Mouse (Mus musculus): ENCODE measurements at regions not wholly inside any gene's neighbourhood (a gene's known extent, or its start where the extent isn't known, plus 50 kb on each side); places are given as distances from the start of the nearest gene placed in this dataset.
A peak's percentile ranks its signal among the peaks of the same experiment; 100 is the strongest.
"Not testable (repeated sequence)": the region's sequence is repeated elsewhere in the genome, so short reads cannot be mapped to it uniquely, and the experiment has no call there.

GRCm38 (mm10) chr10:23733679-23734078 lies 53.4 kb downstream of the Rps12 start:
- DNase-seq (ENCODE audit: low spot score in 2 of 2): no peak

- not testable (repeated sequence) for DNase-seq (ENCODE audit: low spot score in 2 of 2)
Measured at GRCm38 (mm10) chr10:23725960-23726714, 60.9 kb downstream of the Rps12 start.

GRCm38 (mm10) chr10:23718124-23718523 lies 69.0 kb downstream of the Rps12 start:
- no peak for DNase-seq (ENCODE audit: low spot score in 2 of 2)

- DNase-seq (ENCODE audit: low spot score in 2 of 2): no peak
Measured at GRCm38 (mm10) chr10:23715511-23715910, 71.6 kb downstream of the Rps12 start.

GRCm38 (mm10) chr10:23715101-23715500 lies 72.0 kb downstream of the Rps12 start:
- no peak for DNase-seq (ENCODE audit: low spot score in 2 of 2)

GRCm38 (mm10) chr10:23712691-23713378 lies 74.2 kb downstream of the Rps12 start:
- no peak for DNase-seq (ENCODE audit: low spot score in 2 of 2)

GRCm38 (mm10) chr10:23711416-23712171 lies 75.5 kb downstream of the Rps12 start:
- no peak for DNase-seq (ENCODE audit: low spot score in 2 of 2)

- DNase-seq (ENCODE audit: low spot score in 2 of 2): no peak
Measured at GRCm38 (mm10) chr10:23710999-23711398, 76.1 kb downstream of the Rps12 start.

- no peak for DNase-seq (ENCODE audit: low spot score in 2 of 2)
Measured at GRCm38 (mm10) chr10:23708261-23708660, 78.8 kb downstream of the Rps12 start.

- DNase-seq (ENCODE audit: low spot score in 2 of 2): no peak
Measured at GRCm38 (mm10) chr10:23707141-23707540, 79.9 kb downstream of the Rps12 start.

- DNase-seq (ENCODE audit: low spot score in 2 of 2): no peak
Measured at GRCm38 (mm10) chr10:23704048-23704447, 83.0 kb downstream of the Rps12 start.

- DNase-seq (ENCODE audit: low spot score in 2 of 2): no peak
Measured at GRCm38 (mm10) chr10:23691291-23691690, 95.8 kb downstream of the Rps12 start.

GRCm38 (mm10) chr10:23686969-23687368 lies 100.1 kb downstream of the Rps12 start:
- DNase-seq (ENCODE audit: low spot score in 2 of 2): no peak

GRCm38 (mm10) chr10:23683078-23683477 lies 104.0 kb downstream of the Rps12 start:
- DNase-seq (ENCODE audit: low spot score in 2 of 2): no peak

- no peak for DNase-seq (ENCODE audit: low spot score in 2 of 2)
Measured at GRCm38 (mm10) chr10:23675911-23676310, 111.2 kb downstream of the Rps12 start.

- peak in 1 of 2 experiments; percentile 26 for DNase-seq (ENCODE audit: low spot score in 2 of 2)
Measured at GRCm38 (mm10) chr10:23674633-23675515, 112.2 kb downstream of the Rps12 start.

- no peak for DNase-seq (ENCODE audit: low spot score in 2 of 2)
Measured at GRCm38 (mm10) chr10:23672296-23672695, 114.8 kb downstream of the Rps12 start.

GRCm38 (mm10) chr10:23671494-23671893 lies 115.6 kb downstream of the Rps12 start:
- DNase-seq (ENCODE audit: low spot score in 2 of 2): peak in 1 of 2 experiments; percentile 31

GRCm38 (mm10) chr10:23665916-23666315 lies 121.2 kb downstream of the Rps12 start:
- not testable (repeated sequence) for DNase-seq (ENCODE audit: low spot score in 2 of 2)

- DNase-seq (ENCODE audit: low spot score in 2 of 2): peak; percentile 27 to 34
Measured at GRCm38 (mm10) chr10:23626201-23626600, 160.9 kb downstream of the Rps12 start.

- no peak for DNase-seq (ENCODE audit: low spot score in 2 of 2)
Measured at GRCm38 (mm10) chr10:23612030-23612429, 175.0 kb downstream of the Rps12 start.

All from left cerebral cortex, adult 18-20 months (tissue).